Mouse (Mus musculus) heart, embryonic 14.5 days (tissue): ENCODE measurements at regions not wholly inside any gene's neighbourhood (a gene's known extent, or its start where the extent isn't known, plus 50 kb on each side); places are given as distances from the start of the nearest gene placed in this dataset.
"Not testable (repeated sequence)": the region's sequence is repeated elsewhere in the genome, so short reads cannot be mapped to it uniquely, and the experiment has no call there.

ENCODE experiments used
- ATAC-seq: fragments of 200-750 bp; cut with Nextera tagmentation; 2 replicates; pipeline ENCODE4 v1.8.0; 2017; ENCODE audit warnings: low read depth, moderate TSS enrichment; ENCODE audit not compliant: insufficient number of reproducible peaks, insufficient read depth, low FRiP score
- H3K27ac ChIP-seq, 2 experiments: fragments of 200-500 bp in 1 of 2; fragments of 300-500 bp in 1 of 2; sonication (generic) in 1 of 2; replicated peaks in 1 of 2; 2 replicates each; pipeline ENCODE4 v1.5.1; 2012 to 2014; ENCODE audit warnings: low read depth in 2 of 2, low read length in 2 of 2, control low read depth in 1 of 2, mild to moderate bottlenecking in 1 of 2, mixed read lengths in 1 of 2; ENCODE audit not compliant: control insufficient read depth in 1 of 2, insufficient read depth in 1 of 2
- H3K27me3 ChIP-seq: fragments of 300-500 bp; sonication (generic); 2 replicates; pipeline ENCODE4 v1.6.1; 2014; ENCODE audit warnings: mild to moderate bottlenecking, low read length, control low read depth; ENCODE audit not compliant: control insufficient read depth, insufficient read depth
- H3K36me3 ChIP-seq: fragments of 300-500 bp; sonication (generic); 2 replicates; pipeline ENCODE4 v1.6.1; 2014; ENCODE audit warnings: mild to moderate bottlenecking, control low read depth, low read length, mixed read lengths; ENCODE audit not compliant: control insufficient read depth, insufficient read depth
- H3K4me1 ChIP-seq, 2 experiments: fragments of 200-500 bp in 1 of 2; fragments of 300-500 bp in 1 of 2; sonication (generic) in 1 of 2; 2 replicates each; pipeline ENCODE4 v1.6.1; 2012 to 2014; ENCODE audit warnings: low read length in 2 of 2, control low read depth in 1 of 2, mixed read lengths in 1 of 2; ENCODE audit not compliant: control insufficient read depth in 2 of 2, insufficient read depth in 2 of 2
- H3K4me2 ChIP-seq: fragments of 300-500 bp; sonication (generic); 2 replicates; pipeline ENCODE4 v1.6.1; 2014; ENCODE audit warnings: mild to moderate bottlenecking, low read length
- H3K4me3 ChIP-seq, 2 experiments: fragments of 200-500 bp in 1 of 2; fragments of 300-500 bp in 1 of 2; sonication (generic) in 1 of 2; 2 replicates each; pipeline ENCODE4 v1.5.1; 2012 to 2014; ENCODE audit warnings: low read length in 2 of 2, mild to moderate bottlenecking in 2 of 2, control low read depth in 1 of 2, low read depth in 1 of 2, moderate library complexity in 1 of 2; ENCODE audit not compliant: control insufficient read depth in 1 of 2, insufficient read depth in 1 of 2
- H3K9ac ChIP-seq: fragments of 300-500 bp; sonication (generic); 2 replicates; pipeline ENCODE4 v1.6.1; 2014; ENCODE audit warnings: mild to moderate bottlenecking, low read length
- H3K9me3 ChIP-seq: fragments of 300-500 bp; sonication (generic); 2 replicates; pipeline ENCODE4 v1.6.1; 2016; ENCODE audit warnings: low read length, control low read depth; ENCODE audit not compliant: control insufficient read depth
- WGBS: fragments of 180-500 bp; shearing (Covaris S2); extraction: QIAGEN DNeasy Blood & Tissue Kit; methylation state at CpG from one replicate; pipeline ENCODE4 v1.1.7; 2014; 5-methylcytosine and 5-hydroxymethylcytosine counted together

DNA sequence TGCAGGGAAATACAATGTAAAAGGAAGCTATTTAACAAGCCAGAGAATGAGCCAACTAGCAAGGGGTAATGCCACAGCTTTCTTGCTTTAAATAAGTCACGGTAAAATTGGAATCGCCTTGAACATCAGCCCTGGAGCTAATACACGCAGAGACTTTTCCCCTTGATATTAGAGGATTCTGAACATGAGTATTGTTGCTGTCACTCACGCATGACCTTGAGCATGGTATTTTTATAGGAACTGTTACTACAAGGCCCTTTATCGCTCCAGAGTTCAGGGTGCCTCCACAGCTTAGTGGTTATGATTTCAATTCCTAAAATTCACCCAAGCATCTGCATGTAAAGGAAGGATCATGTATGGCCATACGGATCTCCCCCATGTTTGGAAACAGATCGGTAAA lies 161.7 kb downstream of the Vegfc start:
- H3K27ac ChIP-seq, ATAC-seq, H3K27me3 ChIP-seq, H3K4me2 ChIP-seq, H3K36me3 ChIP-seq, H3K9me3 ChIP-seq, H3K4me3 ChIP-seq, H3K9ac ChIP-seq, H3K4me1 ChIP-seq: not testable (repeated sequence)
- 89% methylated on average over 7 of the region's 7 CpGs for WGBS

DNA sequence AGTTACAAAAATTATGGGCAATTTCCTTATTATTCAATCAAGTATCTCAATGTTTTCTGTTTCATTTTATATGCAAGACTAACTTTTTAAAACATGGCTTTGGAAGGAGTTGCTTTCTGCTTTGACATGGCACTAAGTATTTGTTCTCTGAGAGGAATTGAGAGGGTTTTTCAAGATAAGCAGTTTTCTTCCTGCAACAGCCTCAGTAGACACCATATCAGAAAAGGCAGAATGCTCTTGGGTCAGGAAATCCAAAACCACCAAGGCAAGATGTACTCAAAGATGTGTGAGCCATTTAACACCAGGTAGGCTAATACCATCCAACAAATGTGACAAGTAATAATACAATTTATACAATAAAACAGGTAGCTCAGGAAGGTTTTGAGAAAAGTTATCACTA lies 178.0 kb downstream of the Vegfc start:
- H3K4me3 ChIP-seq = no peak overlapping the region
- H3K9ac ChIP-seq = no peak overlapping the region
- no peaks in the 10 kb centered on the region for H3K9me3 ChIP-seq
- no peak overlapping the region for H3K4me2 ChIP-seq
- no peaks in the 10 kb centered on the region for H3K36me3 ChIP-seq
- no peak overlapping the region for H3K27ac ChIP-seq
- ATAC-seq = no peak
- peaks cover 0 to 5% of the 10 kb centered on the region in 2 experiments; a peak in 2 of 4 replicates for H3K4me1 ChIP-seq
- H3K27me3 ChIP-seq = no peaks in the 10 kb centered on the region

DNA sequence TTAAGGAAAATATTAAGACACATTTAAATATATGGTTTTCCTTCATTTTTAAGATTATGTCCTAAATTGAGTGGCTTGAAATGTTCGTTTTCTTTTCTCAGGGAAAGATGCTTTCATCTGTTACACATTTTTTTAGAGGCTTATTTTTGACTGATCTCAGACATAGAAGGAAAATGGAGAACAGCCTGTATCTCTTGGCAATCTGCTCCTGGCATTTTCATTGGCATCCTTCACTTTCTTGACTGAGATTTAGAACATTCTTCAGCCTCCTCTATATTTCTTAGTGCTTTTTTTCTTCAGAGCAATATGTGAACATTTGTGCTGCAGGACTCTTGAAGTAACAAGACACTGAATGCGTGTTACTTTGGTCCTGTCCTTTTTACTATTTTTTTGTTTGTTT lies 192.7 kb downstream of the Vegfc start:
- H3K4me1 ChIP-seq = no peaks in the 10 kb centered on the region
- 75% methylated on average over 2 of the region's 2 CpGs for WGBS
- H3K9ac ChIP-seq = no peak overlapping the region
- no peaks in the 10 kb centered on the region for H3K27me3 ChIP-seq
- no peak overlapping the region for H3K27ac ChIP-seq
- no peak for ATAC-seq
- no peaks in the 10 kb centered on the region for H3K9me3 ChIP-seq
- H3K36me3 ChIP-seq = no peaks in the 10 kb centered on the region
- H3K4me3 ChIP-seq = no peak overlapping the region
- no peak overlapping the region for H3K4me2 ChIP-seq

DNA sequence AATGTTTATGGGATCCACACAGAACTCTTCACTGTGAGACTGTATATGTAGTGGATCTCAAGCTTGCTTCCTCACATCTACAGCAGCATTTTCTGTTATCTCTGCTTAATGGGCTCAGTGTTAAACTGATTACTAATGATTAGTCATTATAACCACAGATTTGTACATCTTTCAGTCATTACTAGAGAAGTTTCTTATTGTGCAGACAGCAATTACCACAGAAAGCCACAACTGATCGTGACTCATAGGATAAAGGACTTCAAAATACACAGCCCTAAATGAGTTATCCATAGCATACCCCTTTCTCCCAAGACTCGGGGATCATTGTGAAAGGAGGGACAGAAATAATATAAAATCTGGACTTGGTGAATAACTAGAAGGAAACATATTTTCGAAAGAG lies 195.7 kb downstream of the Vegfc start:
- ATAC-seq = no peak
- H3K4me2 ChIP-seq = no peak overlapping the region
- no peak overlapping the region for H3K9ac ChIP-seq
- H3K9me3 ChIP-seq = no peaks in the 10 kb centered on the region
- H3K4me1 ChIP-seq = no peaks in the 10 kb centered on the region
- no peak overlapping the region for H3K27ac ChIP-seq
- H3K4me3 ChIP-seq = no peak overlapping the region
- H3K27me3 ChIP-seq = no peaks in the 10 kb centered on the region
- H3K36me3 ChIP-seq = no peaks in the 10 kb centered on the region
- WGBS = 71% methylated on average over 3 of the region's 3 CpGs

DNA sequence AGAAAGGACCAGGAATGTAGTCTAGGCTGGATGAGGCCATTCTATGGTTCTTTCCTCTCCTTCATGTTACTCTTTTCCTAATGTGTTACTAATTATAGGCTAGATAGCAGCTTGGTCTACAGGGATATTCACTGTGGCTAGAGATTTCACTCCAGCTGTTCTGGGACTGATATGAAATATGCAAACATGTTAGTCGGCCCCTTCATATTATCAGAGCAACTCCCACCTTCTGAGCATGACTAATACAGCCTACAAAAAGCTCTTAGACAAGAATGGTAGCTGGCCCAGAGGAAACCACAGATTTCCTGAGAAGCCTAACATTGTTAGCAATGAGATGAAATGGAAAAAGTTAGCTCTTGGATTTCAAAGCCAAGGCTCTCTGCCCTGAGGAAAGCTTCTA lies 198.1 kb downstream of the Vegfc start:
- Histone ChIP-seq H3K9ac (no peak overlapping the region), H3K4me2 (no peak overlapping the region), H3K36me3 (no peaks in the 10 kb centered on the region), H3K27me3 (no peaks in the 10 kb centered on the region), H3K4me3 (no peak overlapping the region), H3K9me3 (no peaks in the 10 kb centered on the region), H3K4me1 (no peaks in the 10 kb centered on the region), H3K27ac (peak overlapping the region; percentile 59 to 69)
- peak; percentile 54 for ATAC-seq
- 3% methylated on average over 1 of the region's 1 CpGs for WGBS
